Mouse (Mus musculus) embryonic fibroblast, embryonic 13.5 days (primary cell): ENCODE measurements around the gene Abca17.

ENCODE experiments used
- CTCF ChIP-seq: IDR thresholded peaks from 2 replicates; pipeline ENCODE4 v1.5.1; 2011; ENCODE audit warnings: mild to moderate bottlenecking, control low read depth, low read length, moderate library complexity, borderline replicate concordance; ENCODE audit not compliant: insufficient read depth
- POLR2A ChIP-seq: IDR thresholded peaks from 2 replicates; pipeline ENCODE4 v1.6.1; 2011; ENCODE audit warnings: low read depth, mild to moderate bottlenecking, control low read depth, low read length, moderate library complexity

GRCm38 (mm10) chr17:24351760-24352357, 991 bp upstream of the Abca17 start, which contains the start of gene Abca3:
- TF ChIP-seq POLR2A (peak; percentile 51), CTCF (peak; percentile 99)
